Mouse (Mus musculus) liver, adult 2 months (tissue): ENCODE measurements around the gene Ankrd44.

Experiments used
- CTCF ChIP-seq: fragments of 200-500 bp; IDR thresholded peaks from 2 replicates; pipeline ENCODE4 v1.5.1; 2011; ENCODE audit warnings: low read depth, low read length, control low read depth
- POLR2A ChIP-seq: fragments of 200-500 bp; IDR thresholded peaks from 2 replicates; pipeline ENCODE4 v1.6.1; 2011; ENCODE audit warnings: low read length, control low read depth; ENCODE audit not compliant: insufficient read depth; ENCODE audit errors: extremely low read depth

GRCm38 (mm10) chr1:54944648-54945047 lies 18.5 kb upstream of the Ankrd44 start:
- TF ChIP-seq CTCF (no peak), POLR2A (no peak)
